Mouse (Mus musculus) lung, adult 2 months (tissue): ENCODE data around the gene Zfp422.

ENCODE experiments used
- CTCF ChIP-seq: fragments of 200-500 bp; IDR thresholded peaks from 2 replicates; pipeline ENCODE4 v1.5.1; 2011; ENCODE audit warnings: mild to moderate bottlenecking, low read length, control low read depth; ENCODE audit not compliant: insufficient read depth
- POLR2A ChIP-seq: fragments of 200-500 bp; IDR thresholded peaks from 2 replicates; pipeline ENCODE4 v1.6.1; 2011; ENCODE audit warnings: low read depth, mild to moderate bottlenecking, control low read depth, low read length, borderline replicate concordance; ENCODE audit errors: extremely low read depth

DNA sequence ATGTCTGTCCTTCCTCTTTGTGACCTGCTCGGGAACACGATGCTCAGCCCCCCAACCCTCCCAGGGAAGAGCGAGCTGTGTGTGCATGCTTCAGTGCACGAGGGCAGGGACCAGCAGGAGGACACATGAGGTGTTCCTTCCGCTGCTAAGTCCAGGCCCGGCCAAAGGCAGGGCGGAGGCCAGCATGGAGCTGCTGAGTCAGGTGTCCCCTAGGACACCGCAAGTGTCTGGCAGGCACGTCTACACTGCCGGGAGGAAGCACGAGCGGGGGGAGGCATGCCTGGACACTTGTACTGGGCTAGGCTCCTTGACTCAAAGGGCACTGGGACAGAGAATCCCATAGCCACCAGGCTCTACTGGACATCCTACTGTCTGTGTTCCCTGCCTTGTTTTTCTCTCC is 19.0 kb upstream of the Zfp422 start:
- TF ChIP-seq POLR2A = no peak
- TF ChIP-seq CTCF = no peak
